Mouse (Mus musculus): ENCODE results near the gene Mpig6b. TPM values are rescaled to one million over a fixed set of nuclear protein-coding genes. Genes with fewer than 3 reads are reported as not detected.

The Mpig6b gene
- polyA plus RNA-seq, 1 experiment from 2014 or later, result 0.21 TPM

- 70% methylated on average over 6 of the region's 6 CpGs for WGBS
- no peak overlapping the region for H3K4me2 ChIP-seq (ENCODE audit: low read length)
- no peak overlapping the region for H3K9ac ChIP-seq (replicated peaks; ENCODE audit: low read length)
- H3K27me3 ChIP-seq (ENCODE audit: control insufficient read depth, insufficient read depth, low read length), result no peaks in the 10 kb centered on the region
- 0 out of 2 replicates have a peak, but pooled peaks cover 3% of the 10 kb centered on the region for H3K4me1 ChIP-seq (ENCODE audit: control insufficient read depth, insufficient read depth, low read length)
- H3K9me3 ChIP-seq (ENCODE audit: control insufficient read depth, low read length), result no peaks in the 10 kb centered on the region
- DNase-seq, result no peak
- no peak for ATAC-seq (ENCODE audit: low FRiP score, low TSS enrichment)
- no peak overlapping the region for H3K4me3 ChIP-seq (replicated peaks; ENCODE audit: low read depth, low read length)
- peaks cover 67% of the 10 kb centered on the region for H3K36me3 ChIP-seq (ENCODE audit: control insufficient read depth, insufficient read depth, low read length)
- no peak overlapping the region for H3K27ac ChIP-seq (replicated peaks; ENCODE audit: low read depth, low read length)
Measured at GRCm38 (mm10) chr17:35103221-35103690, 37.3 kb upstream of the Mpig6b start.

- no peak for ATAC-seq (ENCODE audit: low FRiP score, low TSS enrichment)
- 0 out of 2 replicates have a peak, but pooled peaks cover 3% of the 10 kb centered on the region for H3K4me1 ChIP-seq (ENCODE audit: control insufficient read depth, insufficient read depth, low read length)
- H3K36me3 ChIP-seq (ENCODE audit: control insufficient read depth, insufficient read depth, low read length), result peaks cover 74% of the 10 kb centered on the region
- no peak overlapping the region for H3K27ac ChIP-seq (replicated peaks; ENCODE audit: low read depth, low read length)
- H3K9ac ChIP-seq (replicated peaks; ENCODE audit: low read length), result no peak overlapping the region
- H3K9me3 ChIP-seq (ENCODE audit: control insufficient read depth, low read length), result no peaks in the 10 kb centered on the region
- H3K4me3 ChIP-seq (replicated peaks; ENCODE audit: low read depth, low read length), result no peak overlapping the region
- DNase-seq, result no peak
- 79% methylated on average over 8 of the region's 8 CpGs for WGBS
- no peak overlapping the region for H3K4me2 ChIP-seq (ENCODE audit: low read length)
- no peaks in the 10 kb centered on the region for H3K27me3 ChIP-seq (ENCODE audit: control insufficient read depth, insufficient read depth, low read length)
Measured at GRCm38 (mm10) chr17:35102299-35102698, 36.3 kb upstream of the Mpig6b start.

- Histone ChIP-seq H3K9me3 (ENCODE audit: control insufficient read depth, low read length) (no peaks in the 10 kb centered on the region), H3K27me3 (ENCODE audit: control insufficient read depth, insufficient read depth, low read length) (no peaks in the 10 kb centered on the region), H3K4me2 (ENCODE audit: low read length) (no peak overlapping the region), H3K4me1 (ENCODE audit: control insufficient read depth, insufficient read depth, low read length) (0 out of 2 replicates have a peak, but pooled peaks cover 3% of the 10 kb centered on the region), H3K4me3 (replicated peaks; ENCODE audit: low read depth, low read length) (no peak overlapping the region), H3K9ac (replicated peaks; ENCODE audit: low read length) (no peak overlapping the region), H3K36me3 (ENCODE audit: control insufficient read depth, insufficient read depth, low read length) (peaks cover 85% of the 10 kb centered on the region), H3K27ac (replicated peaks; ENCODE audit: low read depth, low read length) (no peak overlapping the region)
- DNase-seq (no peak), ATAC-seq (ENCODE audit: low FRiP score, low TSS enrichment) (no peak)
- WGBS, result 89% methylated on average over 11 of the region's 11 CpGs
Measured at GRCm38 (mm10) chr17:35101161-35101560, 35.2 kb upstream of the Mpig6b start.

GRCm38 (mm10) chr17:35100196-35100765 is 34.3 kb upstream of the Mpig6b start:
- Histone ChIP-seq H3K4me2 (ENCODE audit: low read length) (no peak overlapping the region), H3K9me3 (ENCODE audit: control insufficient read depth, low read length) (no peaks in the 10 kb centered on the region), H3K4me1 (ENCODE audit: control insufficient read depth, insufficient read depth, low read length) (no peaks in the 10 kb centered on the region), H3K27ac (replicated peaks; ENCODE audit: low read depth, low read length) (no peak overlapping the region), H3K4me3 (replicated peaks; ENCODE audit: low read depth, low read length) (no peak overlapping the region), H3K36me3 (ENCODE audit: control insufficient read depth, insufficient read depth, low read length) (peaks cover 93% of the 10 kb centered on the region), H3K27me3 (ENCODE audit: control insufficient read depth, insufficient read depth, low read length) (no peaks in the 10 kb centered on the region), H3K9ac (replicated peaks; ENCODE audit: low read length) (no peak overlapping the region)
- WGBS, result 67% methylated on average over 10 of the region's 10 CpGs
- ATAC-seq (ENCODE audit: low FRiP score, low TSS enrichment) (no peak), DNase-seq (no peak)

- ATAC-seq (ENCODE audit: low FRiP score, low TSS enrichment) (no peak), DNase-seq (no peak)
- H3K9ac ChIP-seq (replicated peaks; ENCODE audit: low read length), result no peak overlapping the region
- WGBS, result 66% methylated on average over 12 of the region's 12 CpGs
- no peaks in the 10 kb centered on the region for H3K4me1 ChIP-seq (ENCODE audit: control insufficient read depth, insufficient read depth, low read length)
- peaks cover 95% of the 10 kb centered on the region for H3K36me3 ChIP-seq (ENCODE audit: control insufficient read depth, insufficient read depth, low read length)
- no peak overlapping the region for H3K4me3 ChIP-seq (replicated peaks; ENCODE audit: low read depth, low read length)
- H3K27me3 ChIP-seq (ENCODE audit: control insufficient read depth, insufficient read depth, low read length), result no peaks in the 10 kb centered on the region
- no peak overlapping the region for H3K4me2 ChIP-seq (ENCODE audit: low read length)
- H3K9me3 ChIP-seq (ENCODE audit: control insufficient read depth, low read length), result no peaks in the 10 kb centered on the region
- no peak overlapping the region for H3K27ac ChIP-seq (replicated peaks; ENCODE audit: low read depth, low read length)
Measured at GRCm38 (mm10) chr17:35097164-35097655, 31.2 kb upstream of the Mpig6b start.

GRCm38 (mm10) chr17:35096597-35096996 is 30.6 kb upstream of the Mpig6b start:
- ATAC-seq (ENCODE audit: low FRiP score, low TSS enrichment) (no peak), DNase-seq (no peak)
- Histone ChIP-seq H3K36me3 (ENCODE audit: control insufficient read depth, insufficient read depth, low read length) (peaks cover 94% of the 10 kb centered on the region), H3K4me1 (ENCODE audit: control insufficient read depth, insufficient read depth, low read length) (no peaks in the 10 kb centered on the region), H3K27me3 (ENCODE audit: control insufficient read depth, insufficient read depth, low read length) (no peaks in the 10 kb centered on the region), H3K4me2 (ENCODE audit: low read length) (no peak overlapping the region), H3K9me3 (ENCODE audit: control insufficient read depth, low read length) (no peaks in the 10 kb centered on the region), H3K27ac (replicated peaks; ENCODE audit: low read depth, low read length) (no peak overlapping the region), H3K9ac (replicated peaks; ENCODE audit: low read length) (no peak overlapping the region), H3K4me3 (replicated peaks; ENCODE audit: low read depth, low read length) (no peak overlapping the region)
- 83% methylated on average over 12 of the region's 12 CpGs for WGBS

GRCm38 (mm10) chr17:35094475-35095365 is 28.7 kb upstream of the Mpig6b start:
- 93% methylated on average over 15 of the region's 15 CpGs for WGBS
- Histone ChIP-seq H3K36me3 (ENCODE audit: control insufficient read depth, insufficient read depth, low read length) (peaks cover 78% of the 10 kb centered on the region), H3K9me3 (ENCODE audit: control insufficient read depth, low read length) (no peaks in the 10 kb centered on the region)

GRCm38 (mm10) chr17:35092403-35093198 is 26.6 kb upstream of the Mpig6b start:
- WGBS, result 91% methylated on average over 14 of the region's 14 CpGs

More at GRCm38 (mm10) chr17:35094475-35095365, 28.7 kb upstream of the Mpig6b start:
- Histone ChIP-seq H3K4me1 (ENCODE audit: control insufficient read depth, insufficient read depth, low read length) (peaks cover 11% of the 10 kb centered on the region), H3K27me3 (ENCODE audit: control insufficient read depth, insufficient read depth, low read length) (no peaks in the 10 kb centered on the region), H3K9ac (replicated peaks; ENCODE audit: low read length) (no peak overlapping the region), H3K4me2 (ENCODE audit: low read length) (no peak overlapping the region), H3K4me3 (replicated peaks; ENCODE audit: low read depth, low read length) (no peak overlapping the region), H3K27ac (replicated peaks; ENCODE audit: low read depth, low read length) (no peak overlapping the region)
- ATAC-seq (ENCODE audit: low FRiP score, low TSS enrichment), result no peak
- DNase-seq, result no peak

More at GRCm38 (mm10) chr17:35092403-35093198, 26.6 kb upstream of the Mpig6b start:
- H3K4me2 ChIP-seq (ENCODE audit: low read length), result no peak overlapping the region
- H3K9ac ChIP-seq (replicated peaks; ENCODE audit: low read length), result no peak overlapping the region
- DNase-seq (no peak), ATAC-seq (ENCODE audit: low FRiP score, low TSS enrichment) (no peak)
- H3K4me1 ChIP-seq (ENCODE audit: control insufficient read depth, insufficient read depth, low read length), result peaks cover 12% of the 10 kb centered on the region
- H3K27me3 ChIP-seq (ENCODE audit: control insufficient read depth, insufficient read depth, low read length), result no peaks in the 10 kb centered on the region
- peaks cover 60% of the 10 kb centered on the region for H3K36me3 ChIP-seq (ENCODE audit: control insufficient read depth, insufficient read depth, low read length)
- H3K9me3 ChIP-seq (ENCODE audit: control insufficient read depth, low read length), result no peaks in the 10 kb centered on the region
- H3K27ac ChIP-seq (replicated peaks; ENCODE audit: low read depth, low read length), result no peak overlapping the region
- no peak overlapping the region for H3K4me3 ChIP-seq (replicated peaks; ENCODE audit: low read depth, low read length)

All from midbrain, embryonic 14.5 days (tissue).